Mouse (Mus musculus) megakaryocyte, embryonic 14.5 days (primary cell): ENCODE measurements around the gene Lmf2.

Experiments used
- FLI1 ChIP-seq: IDR thresholded peaks from 2 replicates; pipeline ENCODE4 v1.6.1; 2012; ENCODE audit warnings: low read length, inconsistent platforms, mixed read lengths
- GATA1 ChIP-seq: IDR thresholded peaks from 3 replicates; pipeline ENCODE4 v1.6.1; 2012; ENCODE audit warnings: mixed read lengths, low read length, inconsistent platforms, borderline replicate concordance

- TF ChIP-seq GATA1 (no peak), FLI1 (no peak)
These were observed 40.2 kb downstream of the Lmf2 start, which contains the start of gene Sbf1 for GRCm38 (mm10) chr15:89315190-89315731.
